25 mouse cellular contexts compared by ENCODE assay signal in the genomic region with DNA sequence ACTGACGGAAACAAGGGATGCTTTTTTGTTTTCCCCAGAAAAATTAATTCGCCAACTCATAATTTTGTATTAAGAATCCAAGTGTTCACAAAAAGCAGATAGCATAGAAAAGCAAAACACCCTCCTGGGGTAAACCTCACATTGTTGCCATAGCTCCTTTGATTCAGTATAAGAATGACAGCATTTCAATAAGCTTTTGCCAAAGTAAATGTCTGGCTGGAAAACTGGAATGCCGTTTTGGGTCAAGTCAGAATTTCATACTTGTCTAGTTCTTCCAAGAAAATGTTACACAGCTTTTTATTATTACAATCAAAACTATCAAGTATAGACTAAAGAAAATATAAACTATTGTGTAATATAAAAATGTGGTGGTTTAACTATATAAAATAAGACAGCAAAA.
"Had no signal": no experiment of that assay in that cellular context is flagged by ENCODE, and none has a peak within 500 bp of the region (broad histone marks: within the 10 kb centered on the region; RNA-seq: fewer than 3 reads in every experiment).

No protein-coding gene starts in this region.

- ATAC-seq: hindbrain, postnatal 0 days; intestine, embryonic 15.5 days; intestine, postnatal 0 days; liver, embryonic 12.5 days had no signal

- H3K9ac ChIP-seq: heart, embryonic 12.5 days; heart, embryonic 15.5 days; hindbrain, embryonic 13.5 days; hindbrain, embryonic 15.5 days; intestine, embryonic 15.5 days; kidney, embryonic 15.5 days; limb, embryonic 12.5 days; limb, embryonic 15.5 days; liver, embryonic 12.5 days; liver, embryonic 14.5 days had no signal

- H3K4me2 ChIP-seq: heart, embryonic 12.5 days; heart, embryonic 15.5 days; hindbrain, embryonic 13.5 days; hindbrain, embryonic 15.5 days; intestine, embryonic 15.5 days; kidney, embryonic 15.5 days; limb, embryonic 12.5 days; limb, embryonic 15.5 days; liver, embryonic 12.5 days had no signal

- H3K4me3 ChIP-seq: heart, adult 2 months; heart, embryonic 12.5 days; heart, embryonic 15.5 days; hindbrain, embryonic 13.5 days; hindbrain, embryonic 15.5 days; intestine, embryonic 15.5 days; kidney, embryonic 15.5 days; limb, embryonic 12.5 days; limb, embryonic 15.5 days; liver, embryonic 12.5 days had no signal

- DNase-seq: gastrocnemius, postnatal 14 days; gastrocnemius, postnatal 36 days; heart, adult 2 months; heart, postnatal 14 days; heart, postnatal 36 days; kidney, adult 18-20 months; kidney, adult 9 months; kidney, postnatal 14 days; kidney, postnatal 36 days; layer of hippocampus, adult 9-11 months; layer of hippocampus, postnatal 36 days; left cerebral cortex, postnatal 4 days had no signal

- H3K27ac ChIP-seq: heart, adult 2 months; heart, embryonic 15.5 days; hindbrain, embryonic 13.5 days; hindbrain, embryonic 15.5 days; hindbrain, postnatal 0 days; intestine, embryonic 15.5 days; kidney, embryonic 15.5 days; kidney, postnatal 0 days; limb, embryonic 12.5 days; limb, embryonic 15.5 days; liver, embryonic 12.5 days; liver, embryonic 14.5 days had no signal

- H3K27me3 ChIP-seq: heart, embryonic 12.5 days; heart, embryonic 15.5 days; hindbrain, embryonic 13.5 days; hindbrain, embryonic 15.5 days; intestine, embryonic 15.5 days; kidney, embryonic 15.5 days; limb, embryonic 12.5 days; limb, embryonic 15.5 days; liver, embryonic 12.5 days had no signal

- H3K9me3 ChIP-seq: heart, embryonic 12.5 days; heart, embryonic 15.5 days; hindbrain, embryonic 13.5 days; hindbrain, embryonic 15.5 days; intestine, embryonic 15.5 days; kidney, embryonic 15.5 days; limb, embryonic 12.5 days; limb, embryonic 15.5 days; liver, embryonic 12.5 days had no signal

- H3K36me3 ChIP-seq: hindbrain, embryonic 13.5 days; hindbrain, embryonic 15.5 days; intestine, embryonic 15.5 days; limb, embryonic 15.5 days had no signal

- H3K4me1 ChIP-seq: intestine, embryonic 15.5 days had no signal
